Mouse (Mus musculus) heart, postnatal 0 days (tissue): ENCODE data around the gene Arpp21. TPM values are rescaled to one million over a fixed set of nuclear protein-coding genes. Genes with fewer than 3 reads are reported as not detected.

Experiments used
- ATAC-seq: fragments of 200-750 bp; cut with Nextera tagmentation; 2 replicates; pipeline ENCODE4 v1.8.0; 2017; ENCODE audit warnings: low read depth, moderate number of reproducible peaks, moderate library complexity; ENCODE audit not compliant: insufficient read depth
- DNase-seq: peaks from one replicate; pipeline ENCODE4 v3.0.0-alpha.2; 2016; ENCODE audit warnings: low spot score
- H3K27ac ChIP-seq: fragments of 300-500 bp; sonication (generic); 2 replicates; pipeline ENCODE4 v1.5.1; 2014; ENCODE audit warnings: low read depth, mild to moderate bottlenecking
- H3K27me3 ChIP-seq: fragments of 300-500 bp; sonication (generic); 2 replicates; pipeline ENCODE4 v1.6.1; 2014; ENCODE audit warnings: low read length, mixed read lengths; ENCODE audit not compliant: control insufficient read depth, insufficient read depth
- H3K36me3 ChIP-seq: fragments of 300-500 bp; sonication (generic); replicated peaks from 2 replicates; pipeline ENCODE4 v1.6.1; 2014; ENCODE audit warnings: low read length, mixed read lengths; ENCODE audit not compliant: control insufficient read depth, insufficient read depth
- H3K4me1 ChIP-seq: fragments of 300-500 bp; sonication (generic); 2 replicates; pipeline ENCODE4 v1.6.1; 2014; ENCODE audit warnings: antibody characterized with exemption; ENCODE audit not compliant: control insufficient read depth, insufficient read depth
- H3K4me2 ChIP-seq: fragments of 300-500 bp; sonication (generic); 2 replicates; pipeline ENCODE4 v1.6.1; 2014; ENCODE audit warnings: low read depth, mild to moderate bottlenecking, low read length, moderate library complexity
- H3K4me3 ChIP-seq: fragments of 300-500 bp; sonication (generic); 2 replicates; pipeline ENCODE4 v1.5.1; 2014; ENCODE audit warnings: low read depth, low read length
- H3K9ac ChIP-seq: fragments of 300-500 bp; sonication (generic); replicated peaks from 2 replicates; pipeline ENCODE4 v1.6.1; 2014; ENCODE audit warnings: low read depth, low read length, mixed read lengths
- H3K9me3 ChIP-seq: fragments of 300-500 bp; sonication (generic); replicated peaks from 2 replicates; pipeline ENCODE4 v1.6.1; 2016; ENCODE audit warnings: low read length; ENCODE audit not compliant: control insufficient read depth
- CTCF ChIP-seq: IDR thresholded peaks from 2 replicates; pipeline ENCODE4 v1.5.1; 2016; ENCODE audit warnings: antibody characterized with exemption, control low read depth, low read depth
- EP300 ChIP-seq: IDR thresholded peaks from 2 replicates; pipeline ENCODE4 v1.6.1; 2016; ENCODE audit warnings: antibody characterized with exemption, low read depth
- WGBS: fragments of 180-500 bp; shearing (Covaris S2); extraction: QIAGEN DNeasy Blood & Tissue Kit; methylation state at CpG from one replicate; pipeline ENCODE4 v1.1.7; 2014; 5-methylcytosine and 5-hydroxymethylcytosine counted together
- polyA plus RNA-seq: library from polyadenylated mRNA; unstranded; fragments of >200 nt; fragmentation: Nextera tagmentation; extraction: Ambion mirVana; gene quantifications from 2 replicates; pipeline ENCODE4 v1.2.1, GENCODE M21; 2015
- total RNA-seq: library from RNA; depleted of rRNA; stranded (reverse); fragments of >200 nt; gene quantifications from 2 replicates; pipeline ENCODE4 v1.2.3, GENCODE M21; 2014; ENCODE audit warnings: low replicate concordance

Arpp21 gene
- total and polyA plus RNA-seq, 2 experiments from 2014 or later: 0.99 to 2.7 TPM

GRCm38 (mm10) chr9:112249753-112250152 is 14.0 kb upstream of the Arpp21 start:
- no peaks in the 10 kb centered on the region for H3K9me3 ChIP-seq
- TF ChIP-seq CTCF: no peak
- no peak for TF ChIP-seq EP300
- H3K4me2 ChIP-seq: no peak overlapping the region
- H3K27me3 ChIP-seq: no peaks in the 10 kb centered on the region
- no peaks in the 10 kb centered on the region for H3K36me3 ChIP-seq
- H3K9ac ChIP-seq: no peak overlapping the region
- no peak overlapping the region for H3K4me3 ChIP-seq
- ATAC-seq (no peak), DNase-seq (no peak)
- H3K4me1 ChIP-seq: no peaks in the 10 kb centered on the region
- 43% methylated on average over 4 of the region's 4 CpGs for WGBS
- H3K27ac ChIP-seq: no peak overlapping the region

- no peaks in the 10 kb centered on the region for H3K4me1 ChIP-seq
- H3K4me3 ChIP-seq: no peak overlapping the region
- WGBS: 67% methylated on average over 2 of the region's 2 CpGs
- ATAC-seq (no peak), DNase-seq (no peak)
- TF ChIP-seq EP300: no peak
- no peak for TF ChIP-seq CTCF
- H3K36me3 ChIP-seq: no peaks in the 10 kb centered on the region
- H3K27me3 ChIP-seq: no peaks in the 10 kb centered on the region
- no peak overlapping the region for H3K27ac ChIP-seq
- no peak overlapping the region for H3K4me2 ChIP-seq
- H3K9ac ChIP-seq: no peak overlapping the region
- H3K9me3 ChIP-seq: no peaks in the 10 kb centered on the region
Measured at GRCm38 (mm10) chr9:112247183-112247582, 11.4 kb upstream of the Arpp21 start.

DNA sequence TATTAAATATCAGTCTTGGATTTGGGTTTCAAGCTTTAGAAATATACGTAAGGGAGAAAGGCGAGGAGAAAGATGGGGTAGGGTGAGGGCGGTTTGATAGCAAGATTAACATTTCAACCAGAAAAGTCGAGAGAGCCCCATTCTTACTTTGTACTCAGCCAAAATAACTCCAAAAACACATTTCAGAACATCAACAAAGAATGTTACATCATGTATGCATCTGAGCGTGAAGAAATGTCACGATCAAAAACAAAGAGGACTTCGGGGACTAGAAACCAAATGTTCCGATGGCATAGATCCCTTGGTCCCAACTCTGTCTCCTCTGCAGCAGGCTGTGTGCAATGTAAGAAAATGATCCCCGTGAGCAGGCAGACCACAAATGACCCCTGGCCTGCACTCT is 2.4 kb upstream of the Arpp21 start:
- Histone ChIP-seq H3K4me3 (no peak overlapping the region), H3K4me1 (peaks cover 9% of the 10 kb centered on the region; the same call in 1 of the 2 replicates), H3K9me3 (no peaks in the 10 kb centered on the region), H3K27me3 (peaks cover 37% of the 10 kb centered on the region), H3K27ac (no peak overlapping the region), H3K36me3 (no peaks in the 10 kb centered on the region), H3K4me2 (no peak overlapping the region), H3K9ac (no peak overlapping the region)
- no peak for DNase-seq
- 78% methylated on average over 9 of the region's 9 CpGs for WGBS
- TF ChIP-seq CTCF: no peak
- no peak for TF ChIP-seq EP300
- ATAC-seq: no peak

DNA sequence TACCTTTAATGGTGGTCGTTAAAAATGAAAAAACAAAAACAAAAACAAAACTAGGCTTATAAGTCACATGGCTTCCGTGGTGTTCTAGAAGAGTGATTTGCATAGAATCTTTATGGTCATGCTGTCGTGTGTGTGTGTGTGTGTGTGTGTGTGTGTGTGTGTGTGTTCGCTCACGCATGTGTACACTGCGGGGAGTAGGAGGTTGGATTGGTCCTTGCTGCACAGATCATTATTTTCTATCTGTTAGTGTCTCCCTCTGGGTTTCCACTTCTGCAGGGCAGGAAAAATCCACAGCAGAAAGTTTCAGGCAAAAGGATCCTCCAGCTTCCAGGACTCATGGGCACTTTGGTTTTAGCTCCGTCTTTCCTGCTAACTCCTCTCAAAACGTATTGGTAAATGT is 813 bp upstream of the Arpp21 start:
- Histone ChIP-seq H3K4me3 (no peak overlapping the region), H3K4me2 (no peak overlapping the region), H3K9me3 (no peaks in the 10 kb centered on the region), H3K27me3 (peaks cover 37% of the 10 kb centered on the region), H3K9ac (no peak overlapping the region), H3K27ac (no peak overlapping the region), H3K4me1 (peaks cover 9% of the 10 kb centered on the region; the same call in 1 of the 2 replicates), H3K36me3 (no peaks in the 10 kb centered on the region)
- ATAC-seq (no peak), DNase-seq (no peak)
- no peak for TF ChIP-seq CTCF
- TF ChIP-seq EP300: no peak
- WGBS: 89% methylated on average over 8 of the region's 8 CpGs

DNA sequence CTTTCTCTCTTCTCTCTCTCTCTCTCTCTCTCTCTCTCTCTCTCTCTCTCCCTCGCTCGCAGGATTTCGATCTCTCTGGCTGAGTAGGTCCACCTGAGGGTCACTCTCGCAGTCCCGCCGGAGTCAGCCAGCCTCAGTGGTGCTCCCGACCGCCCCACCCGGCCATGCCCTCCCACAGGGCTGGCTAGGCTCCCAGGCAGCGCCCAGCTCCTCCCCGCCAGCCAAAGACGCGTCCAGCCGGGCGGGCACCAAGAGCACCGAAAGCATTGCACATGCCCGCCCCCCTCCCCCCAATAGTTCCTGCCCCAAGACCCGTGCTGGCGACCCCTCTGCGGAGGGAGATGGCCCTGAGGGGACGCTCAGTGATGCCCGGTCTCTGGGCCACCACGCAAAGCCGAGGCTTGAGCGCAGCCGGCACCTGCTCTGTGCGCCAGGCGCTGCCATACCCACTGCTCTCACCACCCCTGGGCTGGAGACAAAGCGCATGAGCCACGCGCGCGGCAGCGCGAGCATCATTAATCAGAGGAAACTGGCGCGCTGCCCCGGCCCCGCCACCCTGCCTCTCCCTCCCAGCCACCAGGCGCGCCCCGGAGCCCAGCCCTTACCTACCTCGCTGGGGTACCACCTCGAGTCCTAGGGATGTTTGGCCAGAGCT is 570 bp downstream of the Arpp21 start:
- ATAC-seq: peak; percentile 57
- TF ChIP-seq CTCF (no peak), EP300 (no peak)

DNA sequence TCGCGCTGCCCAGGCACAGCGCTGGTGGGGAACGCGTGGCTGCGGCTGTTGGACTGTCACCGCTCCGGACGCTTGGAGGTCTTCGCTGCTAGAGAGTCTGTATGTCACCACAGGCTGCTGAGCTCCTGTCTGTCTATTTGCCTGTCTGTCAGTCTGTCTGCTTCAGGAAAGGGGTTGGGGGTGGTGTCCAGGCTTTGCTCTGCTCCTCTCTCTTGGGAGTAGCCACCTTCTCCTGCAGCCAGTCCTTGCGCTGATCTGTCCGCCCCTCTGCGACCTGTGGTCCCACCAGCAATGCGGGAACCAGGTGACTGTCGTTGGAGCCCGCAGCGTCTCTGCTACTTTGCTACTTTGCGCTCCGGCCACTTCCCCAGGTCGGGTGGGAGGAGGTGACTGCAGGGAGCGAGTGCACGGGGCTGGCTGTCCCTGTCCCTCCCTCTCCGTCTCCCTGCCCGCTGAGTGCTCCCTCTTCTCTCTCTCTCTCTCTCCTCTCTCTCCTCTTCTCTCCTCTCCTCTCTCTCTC is 1.2 kb downstream of the Arpp21 start:
- no peak for TF ChIP-seq EP300
- TF ChIP-seq CTCF: no peak
- H3K9ac ChIP-seq: no peak overlapping the region; the same call in 1 of the 2 replicates
- H3K27ac ChIP-seq: no peak overlapping the region
- H3K36me3 ChIP-seq: no peaks in the 10 kb centered on the region
- DNase-seq (no peak), ATAC-seq (peak; percentile 27; the same call in 1 of the 2 replicates)
- H3K4me3 ChIP-seq: peak overlapping the region; percentile 53
- H3K9me3 ChIP-seq: no peaks in the 10 kb centered on the region
- peaks cover 37% of the 10 kb centered on the region for H3K27me3 ChIP-seq
- H3K4me1 ChIP-seq: peaks cover 9% of the 10 kb centered on the region; the same call in 1 of the 2 replicates
- 1% methylated on average over 24 of the region's 24 CpGs for WGBS
- peak overlapping the region; percentile 85 for H3K4me2 ChIP-seq

More for the DNA sequence above, 570 bp downstream of the Arpp21 start:
- under 1% methylated on average over 43 of the region's 44 CpGs for WGBS
- Histone ChIP-seq H3K4me1 (peaks cover 9% of the 10 kb centered on the region; the same call in 1 of the 2 replicates), H3K4me2 (peak overlapping the region; percentile 85), H3K9ac (no peak overlapping the region; the same call in 1 of the 2 replicates), H3K36me3 (no peaks in the 10 kb centered on the region), H3K9me3 (no peaks in the 10 kb centered on the region), H3K27ac (no peak overlapping the region), H3K27me3 (peaks cover 37% of the 10 kb centered on the region), H3K4me3 (peak overlapping the region; percentile 53)
- DNase-seq: no peak
